Mouse (Mus musculus) hindbrain, postnatal 0 days (tissue): ENCODE data around the gene Treh. TPM values are rescaled to one million over a fixed set of nuclear protein-coding genes. Genes with fewer than 3 reads are reported as not detected.

ENCODE experiments used
- ATAC-seq: fragments of 200-750 bp; cut with Nextera tagmentation; 2 replicates; pipeline ENCODE4 v1.8.0; 2017; ENCODE audit warnings: mild to moderate bottlenecking, moderate TSS enrichment, moderate library complexity
- DNase-seq: peaks from one replicate; pipeline ENCODE4 v3.0.0-alpha.2; 2015; ENCODE audit warnings: low spot score
- H3K27ac ChIP-seq: fragments of 300-500 bp; sonication (generic); 2 replicates; pipeline ENCODE4 v1.5.1; 2014; ENCODE audit warnings: mild to moderate bottlenecking
- H3K27me3 ChIP-seq: fragments of 300-500 bp; sonication (generic); 2 replicates; pipeline ENCODE4 v1.6.1; 2014; ENCODE audit warnings: low read length, mixed read lengths; ENCODE audit not compliant: insufficient read depth
- H3K36me3 ChIP-seq: fragments of 300-500 bp; sonication (generic); 2 replicates; pipeline ENCODE4 v1.6.1; 2014; ENCODE audit warnings: low read length, mixed read lengths; ENCODE audit not compliant: insufficient read depth
- H3K4me1 ChIP-seq: fragments of 300-500 bp; sonication (generic); 2 replicates; pipeline ENCODE4 v1.6.1; 2014; ENCODE audit warnings: antibody characterized with exemption, low read length, mixed read lengths; ENCODE audit not compliant: insufficient read depth
- H3K4me2 ChIP-seq: fragments of 300-500 bp; sonication (generic); 2 replicates; pipeline ENCODE4 v1.6.1; 2014; ENCODE audit warnings: low read depth, mild to moderate bottlenecking, low read length, moderate library complexity, mixed read lengths
- H3K4me3 ChIP-seq: fragments of 300-500 bp; sonication (generic); 2 replicates; pipeline ENCODE4 v1.5.1; 2014; ENCODE audit warnings: low read length
- H3K9ac ChIP-seq: fragments of 300-500 bp; sonication (generic); replicated peaks from 2 replicates; pipeline ENCODE4 v1.6.1; 2014; ENCODE audit warnings: mild to moderate bottlenecking, low read length, moderate library complexity, mixed read lengths
- H3K9me3 ChIP-seq: fragments of 300-500 bp; sonication (generic); 2 replicates; pipeline ENCODE4 v1.6.1; 2016; ENCODE audit warnings: low read length, mixed read lengths
- CTCF ChIP-seq: IDR thresholded peaks from 2 replicates; pipeline ENCODE4 v1.5.1; 2016; ENCODE audit warnings: antibody characterized with exemption, control low read depth, low read depth
- WGBS: fragments of 180-500 bp; shearing (Covaris S2); extraction: QIAGEN DNeasy Blood & Tissue Kit; methylation state at CpG from one replicate; pipeline ENCODE4 v1.1.7; 2014; 5-methylcytosine and 5-hydroxymethylcytosine counted together
- polyA plus RNA-seq: library from polyadenylated mRNA; unstranded; fragments of >200 nt; fragmentation: Nextera tagmentation; extraction: Ambion mirVana; gene quantifications from 2 replicates; pipeline ENCODE4 v1.2.1, GENCODE M21; 2015
- total RNA-seq: library from RNA; depleted of rRNA; stranded (reverse); fragments of >200 nt; gene quantifications from 2 replicates; pipeline ENCODE4 v1.2.3, GENCODE M21; 2014

Treh gene
- total and polyA plus RNA-seq, 2 experiments from 2014 or later = not detected

DNA sequence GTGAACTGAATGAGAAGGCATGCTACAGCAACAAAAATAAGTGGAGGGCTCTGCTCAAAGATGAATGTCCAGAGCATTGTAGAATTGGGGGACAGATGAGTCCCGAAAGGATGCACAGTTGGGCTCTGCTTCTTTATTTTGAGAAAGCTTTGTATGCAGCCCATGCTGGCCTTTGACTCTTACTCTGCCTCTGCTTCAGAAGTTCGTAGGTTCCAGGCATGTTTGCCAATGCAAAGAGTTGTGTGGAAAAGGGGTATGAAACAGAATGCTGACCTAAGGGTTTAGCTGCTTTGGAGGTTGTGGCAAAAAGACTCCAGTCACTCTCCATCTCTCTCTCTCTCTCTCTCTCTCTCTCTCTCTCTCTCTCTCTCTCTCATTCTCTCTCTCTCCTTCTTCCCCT, 31.4 kb upstream of the Treh start:
- H3K36me3 ChIP-seq = no peaks in the 10 kb centered on the region
- no peak overlapping the region for H3K4me2 ChIP-seq
- no peaks in the 10 kb centered on the region for H3K27me3 ChIP-seq
- no peak for TF ChIP-seq CTCF
- H3K9ac ChIP-seq = no peak overlapping the region
- no peak for ATAC-seq
- no peak overlapping the region for H3K4me3 ChIP-seq
- no peaks in the 10 kb centered on the region for H3K9me3 ChIP-seq
- DNase-seq = no peak
- H3K27ac ChIP-seq = no peak overlapping the region
- no peaks in the 10 kb centered on the region for H3K4me1 ChIP-seq
- whole genome bisulfite sequencing = 89% methylated on average over 2 of the region's 2 CpGs

DNA sequence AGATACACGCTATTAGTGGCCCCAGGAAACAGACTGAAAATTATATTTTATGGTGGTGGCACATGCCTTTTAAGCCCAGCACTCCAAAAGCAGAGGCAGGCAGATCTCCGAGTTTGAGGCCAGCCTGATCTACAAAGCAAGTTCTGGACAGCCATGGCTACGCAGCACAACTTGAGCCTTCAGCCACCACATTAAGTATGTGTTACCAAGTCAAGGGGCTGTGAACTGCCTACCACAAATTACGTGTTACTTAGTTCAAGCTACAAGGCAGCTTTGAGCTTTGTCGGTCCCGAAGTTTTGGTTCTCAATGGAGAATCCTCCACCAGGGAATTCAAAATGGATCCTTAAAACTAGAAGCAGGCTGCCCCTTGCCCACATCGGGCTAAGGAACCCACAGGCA, 29.9 kb upstream of the Treh start:
- Histone ChIP-seq H3K4me2 (no peak overlapping the region), H3K9ac (no peak overlapping the region), H3K27ac (no peak overlapping the region), H3K4me3 (no peak overlapping the region), H3K36me3 (no peaks in the 10 kb centered on the region), H3K4me1 (no peaks in the 10 kb centered on the region), H3K27me3 (no peaks in the 10 kb centered on the region), H3K9me3 (no peaks in the 10 kb centered on the region)
- ATAC-seq (no peak), DNase-seq (no peak)
- TF ChIP-seq CTCF = no peak
- WGBS = 99% methylated on average over 7 of the region's 7 CpGs

DNA sequence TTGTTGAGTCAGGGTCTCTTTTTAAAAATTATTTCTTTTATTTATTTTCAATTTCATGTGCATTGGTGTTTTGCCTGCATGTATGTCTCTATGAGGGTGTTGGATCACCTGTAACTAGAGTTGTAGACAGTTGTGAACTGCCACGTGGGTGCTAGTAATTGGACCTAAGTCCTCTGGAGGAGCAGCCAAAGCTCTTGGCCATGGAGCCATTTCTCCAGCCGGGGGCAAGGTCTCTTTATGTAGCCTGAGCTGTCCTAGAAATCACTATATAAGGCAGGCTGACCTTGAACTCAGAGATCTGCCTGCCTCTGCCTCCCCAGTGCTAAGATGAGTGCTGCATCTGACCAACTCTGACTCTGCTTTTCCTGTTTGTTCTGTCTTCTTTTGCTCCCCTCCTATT, 28.8 kb upstream of the Treh start:
- no peaks in the 10 kb centered on the region for H3K36me3 ChIP-seq
- H3K4me1 ChIP-seq = no peaks in the 10 kb centered on the region
- H3K27me3 ChIP-seq = no peaks in the 10 kb centered on the region
- TF ChIP-seq CTCF = no peak
- no peak overlapping the region for H3K4me3 ChIP-seq
- WGBS = 85% methylated on average over 2 of the region's 2 CpGs
- no peak overlapping the region for H3K9ac ChIP-seq
- H3K27ac ChIP-seq = no peak overlapping the region
- no peak overlapping the region for H3K4me2 ChIP-seq
- no peaks in the 10 kb centered on the region for H3K9me3 ChIP-seq
- no peak for DNase-seq
- no peak for ATAC-seq

DNA sequence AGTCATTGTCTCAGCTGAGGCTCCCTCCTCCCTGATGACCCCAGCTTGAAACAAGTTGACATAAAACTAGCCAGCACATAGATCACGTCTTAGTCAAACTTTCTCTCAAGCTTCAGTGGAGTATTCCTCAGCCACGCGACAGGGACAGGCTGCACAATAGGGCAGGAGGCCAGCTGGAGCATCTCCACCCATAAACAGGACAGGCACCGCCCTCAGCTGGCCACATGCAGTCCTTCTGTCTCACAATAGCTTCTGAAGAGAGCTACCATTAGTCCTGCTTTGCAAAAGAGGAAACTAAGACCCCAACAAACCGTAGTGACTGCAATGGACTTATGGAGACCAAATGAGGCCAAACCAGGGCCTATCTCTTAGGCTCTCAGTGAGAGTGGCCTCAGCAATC, 27.6 kb upstream of the Treh start:
- Histone ChIP-seq H3K9me3 (no peaks in the 10 kb centered on the region), H3K4me1 (no peaks in the 10 kb centered on the region), H3K27me3 (no peaks in the 10 kb centered on the region), H3K36me3 (no peaks in the 10 kb centered on the region), H3K27ac (no peak overlapping the region), H3K4me3 (no peak overlapping the region), H3K4me2 (no peak overlapping the region), H3K9ac (no peak overlapping the region)
- TF ChIP-seq CTCF = no peak
- DNase-seq = peak; percentile 38
- ATAC-seq = no peak
- WGBS = 40% methylated on average over 5 of the region's 5 CpGs

DNA sequence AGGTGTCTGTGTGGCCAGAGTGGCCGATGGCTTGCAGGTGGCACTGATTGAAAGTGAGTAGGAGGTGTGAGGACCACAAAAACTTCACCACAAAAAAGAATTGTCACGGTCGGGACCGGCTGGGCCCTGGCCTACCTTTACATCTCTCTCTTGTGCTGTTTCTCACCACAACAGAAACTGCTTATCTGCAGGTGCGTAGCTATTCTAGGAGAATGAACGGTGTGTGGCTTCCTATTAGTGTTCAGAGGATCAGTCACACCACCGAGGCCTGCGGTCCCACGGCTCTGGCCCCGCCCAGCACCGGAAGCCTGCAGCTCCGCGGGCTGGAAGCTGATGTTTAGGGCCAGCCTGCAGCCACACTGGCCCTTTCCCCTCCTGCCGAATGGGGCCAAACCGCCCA, 27.1 kb upstream of the Treh start:
- no peak overlapping the region for H3K9ac ChIP-seq
- ATAC-seq (no peak), DNase-seq (no peak)
- no peaks in the 10 kb centered on the region for H3K36me3 ChIP-seq
- H3K4me1 ChIP-seq = no peaks in the 10 kb centered on the region
- 72% methylated on average over 15 of the region's 15 CpGs for WGBS
- H3K9me3 ChIP-seq = no peaks in the 10 kb centered on the region
- H3K27me3 ChIP-seq = no peaks in the 10 kb centered on the region
- H3K4me2 ChIP-seq = no peak overlapping the region
- no peak for TF ChIP-seq CTCF
- H3K4me3 ChIP-seq = no peak overlapping the region
- H3K27ac ChIP-seq = no peak overlapping the region

DNA sequence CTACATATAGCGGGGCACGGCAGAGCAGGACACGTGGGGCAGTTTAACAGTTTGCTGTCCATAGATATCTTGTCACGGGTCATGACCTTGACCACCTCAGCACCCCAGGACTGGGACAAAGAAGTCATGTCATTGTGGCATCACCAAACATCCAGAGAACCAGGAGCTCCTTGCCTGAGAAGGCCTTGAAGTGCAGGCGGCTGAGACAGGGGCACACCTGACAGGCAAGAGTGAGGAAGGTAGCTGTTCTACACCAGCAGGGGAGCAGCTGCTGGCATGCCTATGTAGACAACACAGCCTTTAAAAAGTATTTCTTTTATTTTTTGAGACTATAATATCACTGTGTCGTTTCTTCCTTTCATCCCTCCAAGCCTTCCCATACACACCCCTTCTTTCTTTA, 26.7 kb upstream of the Treh start:
- Histone ChIP-seq H3K36me3 (no peaks in the 10 kb centered on the region), H3K27ac (no peak overlapping the region), H3K4me2 (no peak overlapping the region), H3K4me3 (no peak overlapping the region), H3K9ac (no peak overlapping the region), H3K27me3 (no peaks in the 10 kb centered on the region), H3K4me1 (no peaks in the 10 kb centered on the region), H3K9me3 (no peaks in the 10 kb centered on the region)
- DNase-seq = no peak
- no peak for ATAC-seq
- 86% methylated on average over 6 of the region's 6 CpGs for WGBS
- TF ChIP-seq CTCF = no peak

DNA sequence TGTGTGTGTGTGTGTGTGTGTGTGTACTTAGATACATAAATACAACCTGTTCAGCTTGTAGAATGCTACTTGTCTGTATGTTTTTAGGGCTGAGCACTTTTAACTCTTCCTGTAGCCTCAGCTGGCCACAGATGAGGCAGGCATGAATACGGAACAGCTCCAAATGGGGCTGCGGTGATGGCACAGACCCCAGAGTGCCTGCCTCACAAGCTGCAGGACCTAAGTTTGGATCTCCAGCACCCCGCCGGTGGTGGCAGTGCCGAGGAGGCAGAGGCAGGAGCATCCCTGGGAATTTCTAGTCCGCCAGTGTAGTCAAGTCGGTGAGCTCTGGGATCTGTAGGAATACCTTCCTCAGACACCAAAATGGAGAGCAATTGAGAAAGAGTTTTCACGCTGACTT, 26.0 kb upstream of the Treh start:
- Histone ChIP-seq H3K27ac (no peak overlapping the region), H3K9ac (no peak overlapping the region), H3K9me3 (no peaks in the 10 kb centered on the region), H3K4me3 (no peak overlapping the region), H3K36me3 (no peaks in the 10 kb centered on the region), H3K4me1 (no peaks in the 10 kb centered on the region), H3K27me3 (no peaks in the 10 kb centered on the region), H3K4me2 (no peak overlapping the region)
- ATAC-seq (no peak), DNase-seq (no peak)
- WGBS = 91% methylated on average over 8 of the region's 8 CpGs
- TF ChIP-seq CTCF = no peak
